Mouse (Mus musculus) forebrain, embryonic 13.5 days (tissue): ENCODE measurements around the gene Atp13a4. TPM values are rescaled to one million over a fixed set of nuclear protein-coding genes. Genes with fewer than 3 reads are reported as not detected.

ENCODE experiments used
- ATAC-seq: fragments of 200-750 bp; cut with Nextera tagmentation; 2 replicates; pipeline ENCODE4 v1.8.0; 2017
- H3K27ac ChIP-seq: fragments of 300-500 bp; sonication (generic); 2 replicates; pipeline ENCODE4 v1.5.1; 2015; ENCODE audit warnings: inconsistent platforms, mild to moderate bottlenecking, moderate library complexity
- H3K27me3 ChIP-seq: fragments of 300-500 bp; sonication (generic); 2 replicates; pipeline ENCODE4 v1.6.1; 2015; ENCODE audit warnings: mild to moderate bottlenecking, inconsistent platforms
- H3K36me3 ChIP-seq: fragments of 300-500 bp; sonication (generic); 2 replicates; pipeline ENCODE4 v1.6.1; 2015; ENCODE audit warnings: mild to moderate bottlenecking, inconsistent platforms; ENCODE audit not compliant: poor library complexity, severe bottlenecking
- H3K4me1 ChIP-seq: fragments of 300-500 bp; sonication (generic); 2 replicates; pipeline ENCODE4 v1.6.1; 2015; ENCODE audit warnings: inconsistent platforms
- H3K4me2 ChIP-seq: fragments of 300-500 bp; sonication (generic); 2 replicates; pipeline ENCODE4 v1.6.1; 2015; ENCODE audit warnings: inconsistent platforms, mild to moderate bottlenecking, moderate library complexity
- H3K4me3 ChIP-seq: fragments of 300-500 bp; sonication (generic); 2 replicates; pipeline ENCODE4 v1.5.1; 2015; ENCODE audit warnings: mild to moderate bottlenecking, inconsistent platforms
- H3K9ac ChIP-seq: fragments of 300-500 bp; sonication (generic); 2 replicates; pipeline ENCODE4 v1.6.1; 2015; ENCODE audit warnings: mild to moderate bottlenecking, inconsistent platforms
- H3K9me3 ChIP-seq: fragments of 300-500 bp; sonication (generic); replicated peaks from 2 replicates; pipeline ENCODE4 v1.6.1; 2016; ENCODE audit warnings: inconsistent platforms
- WGBS: fragments of 180-500 bp; shearing (Covaris S2); methylation state at CpG from one replicate; pipeline ENCODE4 v1.1.7; 2015; 5-methylcytosine and 5-hydroxymethylcytosine counted together
- polyA plus RNA-seq: library from polyadenylated mRNA; unstranded; fragments of >200 nt; fragmentation: Nextera tagmentation; extraction: Ambion mirVana; gene quantifications from 2 replicates; pipeline ENCODE4 v1.2.1, GENCODE M21; 2015

The Atp13a4 gene
- 0.29 and 0.54 TPM in 2 replicates for polyA plus RNA-seq

GRCm38 (mm10) chr16:29544829-29545228, at the start of gene Atp13a4:
TSS of gene Atp13a4 (minus strand) at chr16:29544864.
- Histone ChIP-seq H3K4me2 (no peak within 1 kb of the TSS), H3K27me3 (0 out of 2 replicates have a peak, but pooled peaks cover 3% of the 10 kb centered on the region), H3K27ac (no peak within 1 kb of the TSS), H3K9me3 (no peaks in the 10 kb centered on the region), H3K9ac (no peak within 1 kb of the TSS), H3K36me3 (no peaks in the 10 kb centered on the region), H3K4me1 (no peaks in the 10 kb centered on the region), H3K4me3 (no peak within 1 kb of the TSS)
- WGBS: 81% methylated on average over 11 of the region's 11 CpGs
- ATAC-seq: no peak

- Histone ChIP-seq H3K9ac (no peak overlapping the region), H3K27ac (no peak overlapping the region), H3K36me3 (peaks cover 60% of the 10 kb centered on the region), H3K4me1 (no peaks in the 10 kb centered on the region), H3K4me3 (no peak overlapping the region), H3K9me3 (no peaks in the 10 kb centered on the region), H3K27me3 (no peaks in the 10 kb centered on the region), H3K4me2 (no peak overlapping the region)
- no peak for ATAC-seq
- 89% methylated on average over 7 of the region's 7 CpGs for WGBS
Measured at GRCm38 (mm10) chr16:29592171-29592570, 47.5 kb upstream of the Atp13a4 start.

GRCm38 (mm10) chr16:29579787-29580176, 35.1 kb upstream of the Atp13a4 start:
- 13% methylated on average over 12 of the region's 12 CpGs for WGBS
- Histone ChIP-seq H3K4me3 (peak overlapping the region; percentile 98), H3K9ac (peak overlapping the region; percentile 92), H3K27me3 (no peaks in the 10 kb centered on the region), H3K27ac (no peak overlapping the region), H3K36me3 (no peaks in the 10 kb centered on the region), H3K4me1 (peaks cover 14% of the 10 kb centered on the region), H3K4me2 (peak overlapping the region; percentile 92), H3K9me3 (no peaks in the 10 kb centered on the region)
- ATAC-seq: no peak; the same call in 1 of the 2 replicates

- WGBS: 0% methylated on average over 39 of the region's 39 CpGs
- peak within 1 kb of the TSS; percentile 92 for H3K9ac ChIP-seq
- no peak within 1 kb of the TSS for H3K27ac ChIP-seq
Measured at GRCm38 (mm10) chr16:29579167-29579786, 34.6 kb upstream of the Atp13a4 start, which contains the start of gene Opa1. TSS of gene Opa1 (plus strand) at chr16:29579334.

GRCm38 (mm10) chr16:29575620-29576019, 31.0 kb upstream of the Atp13a4 start:
- H3K27ac ChIP-seq: no peak overlapping the region
- ATAC-seq: no peak
- H3K4me1 ChIP-seq: peaks cover 10% of the 10 kb centered on the region
- H3K4me2 ChIP-seq: no peak overlapping the region
- no peaks in the 10 kb centered on the region for H3K9me3 ChIP-seq
- H3K36me3 ChIP-seq: no peaks in the 10 kb centered on the region
- no peak overlapping the region for H3K9ac ChIP-seq
- no peak overlapping the region for H3K4me3 ChIP-seq
- 20% methylated on average over 5 of the region's 5 CpGs for WGBS
- H3K27me3 ChIP-seq: no peaks in the 10 kb centered on the region

More at GRCm38 (mm10) chr16:29579167-29579786, 34.6 kb upstream of the Atp13a4 start, which contains the start of gene Opa1:
- Histone ChIP-seq H3K9me3 (no peaks in the 10 kb centered on the region), H3K27me3 (no peaks in the 10 kb centered on the region), H3K4me1 (peaks cover 14% of the 10 kb centered on the region), H3K4me3 (peak within 1 kb of the TSS; percentile 98), H3K36me3 (no peaks in the 10 kb centered on the region), H3K4me2 (peak within 1 kb of the TSS; percentile 92)
- ATAC-seq: peak; percentile 99

- H3K27ac ChIP-seq: no peak overlapping the region
- H3K36me3 ChIP-seq: no peaks in the 10 kb centered on the region
- WGBS: 76% methylated on average over 4 of the region's 4 CpGs
- H3K4me2 ChIP-seq: no peak overlapping the region
- H3K9ac ChIP-seq: no peak overlapping the region
- ATAC-seq: no peak
- no peak overlapping the region for H3K4me3 ChIP-seq
- H3K4me1 ChIP-seq: no peaks in the 10 kb centered on the region
- no peaks in the 10 kb centered on the region for H3K27me3 ChIP-seq
- no peaks in the 10 kb centered on the region for H3K9me3 ChIP-seq
Measured at GRCm38 (mm10) chr16:29574013-29574412, 29.3 kb upstream of the Atp13a4 start.

GRCm38 (mm10) chr16:29560869-29561268, 16.2 kb upstream of the Atp13a4 start:
- Histone ChIP-seq H3K36me3 (no peaks in the 10 kb centered on the region), H3K27ac (no peak overlapping the region), H3K4me3 (no peak overlapping the region), H3K9me3 (no peaks in the 10 kb centered on the region), H3K9ac (no peak overlapping the region), H3K4me2 (no peak overlapping the region), H3K27me3 (no peaks in the 10 kb centered on the region), H3K4me1 (no peaks in the 10 kb centered on the region)
- peak; percentile 57; the same call in 1 of the 2 replicates for ATAC-seq
- WGBS: 6% methylated on average over 7 of the region's 7 CpGs

GRCm38 (mm10) chr16:29560454-29560853, 15.8 kb upstream of the Atp13a4 start:
- H3K27me3 ChIP-seq: no peaks in the 10 kb centered on the region
- H3K9me3 ChIP-seq: no peaks in the 10 kb centered on the region
- H3K9ac ChIP-seq: no peak overlapping the region
- 52% methylated on average over 10 of the region's 10 CpGs for WGBS
- no peak overlapping the region for H3K4me2 ChIP-seq
- peak; percentile 53; the same call in 1 of the 2 replicates for ATAC-seq
- H3K4me3 ChIP-seq: no peak overlapping the region
- H3K4me1 ChIP-seq: no peaks in the 10 kb centered on the region
- H3K27ac ChIP-seq: no peak overlapping the region
- no peaks in the 10 kb centered on the region for H3K36me3 ChIP-seq

- H3K27ac ChIP-seq: no peak overlapping the region
- H3K9ac ChIP-seq: no peak overlapping the region
- WGBS: 88% methylated on average over 5 of the region's 5 CpGs
- H3K9me3 ChIP-seq: no peaks in the 10 kb centered on the region
- no peak overlapping the region for H3K4me3 ChIP-seq
- H3K4me2 ChIP-seq: no peak overlapping the region
- no peaks in the 10 kb centered on the region for H3K4me1 ChIP-seq
- no peaks in the 10 kb centered on the region for H3K36me3 ChIP-seq
- H3K27me3 ChIP-seq: no peaks in the 10 kb centered on the region
- ATAC-seq: no peak
Measured at GRCm38 (mm10) chr16:29559667-29560066, 15.0 kb upstream of the Atp13a4 start.

- no peaks in the 10 kb centered on the region for H3K9me3 ChIP-seq
- 75% methylated on average over 11 of the region's 11 CpGs for WGBS
- no peak for ATAC-seq
- no peak overlapping the region for H3K27ac ChIP-seq
- 0 out of 2 replicates have a peak, but pooled peaks cover 3% of the 10 kb centered on the region for H3K27me3 ChIP-seq
- no peaks in the 10 kb centered on the region for H3K36me3 ChIP-seq
- H3K4me1 ChIP-seq: peaks cover 4% of the 10 kb centered on the region
- no peak overlapping the region for H3K9ac ChIP-seq
- H3K4me3 ChIP-seq: no peak overlapping the region
- H3K4me2 ChIP-seq: no peak overlapping the region
Measured at GRCm38 (mm10) chr16:29541261-29541683, 3.4 kb downstream of the Atp13a4 start.

- peaks cover 7% of the 10 kb centered on the region for H3K4me1 ChIP-seq
- ATAC-seq: no peak
- H3K27me3 ChIP-seq: 0 out of 2 replicates have a peak, but pooled peaks cover 3% of the 10 kb centered on the region
- H3K4me2 ChIP-seq: no peak overlapping the region
- H3K9me3 ChIP-seq: no peaks in the 10 kb centered on the region
- H3K9ac ChIP-seq: no peak overlapping the region
- H3K36me3 ChIP-seq: no peaks in the 10 kb centered on the region
- H3K27ac ChIP-seq: no peak overlapping the region
- H3K4me3 ChIP-seq: no peak overlapping the region
Measured at GRCm38 (mm10) chr16:29539906-29540305, 4.8 kb downstream of the Atp13a4 start.

- no peaks in the 10 kb centered on the region for H3K27me3 ChIP-seq
- H3K27ac ChIP-seq: no peak overlapping the region
- H3K9ac ChIP-seq: no peak overlapping the region
- 50% methylated on average over 15 of the region's 15 CpGs for WGBS
- no peaks in the 10 kb centered on the region for H3K36me3 ChIP-seq
- peaks cover 7% of the 10 kb centered on the region for H3K4me1 ChIP-seq
- H3K9me3 ChIP-seq: no peaks in the 10 kb centered on the region
- H3K4me3 ChIP-seq: no peak overlapping the region
- peak overlapping the region; percentile 2; the same call in 1 of the 2 replicates for H3K4me2 ChIP-seq
- peak; percentile 84 for ATAC-seq
Measured at GRCm38 (mm10) chr16:29536411-29537204, 8.1 kb downstream of the Atp13a4 start.
